Mouse (Mus musculus) neural tube, embryonic 10.5 days (tissue): ENCODE measurements around the gene Stbd1.

Experiments used
- DNase-seq: peaks from one replicate; pipeline ENCODE4 v3.0.0-alpha.2; 2017; ENCODE audit warnings: low spot score; ENCODE audit errors: extremely low spot score

The Stbd1 gene

GRCm38 (mm10) chr5:92635891-92636290 is 33.0 kb downstream of the Stbd1 start:
- DNase-seq, result no peak

GRCm38 (mm10) chr5:92640861-92641260 is 38.0 kb downstream of the Stbd1 start:
- DNase-seq, result no peak
